Mouse (Mus musculus): ENCODE measurements around the gene Pax5. TPM values are rescaled to one million over a fixed set of nuclear protein-coding genes. Genes with fewer than 3 reads are reported as not detected.

Pax5 gene
- polyA plus RNA-seq, 1 experiment from 2014 or later = 0.03 TPM

DNA sequence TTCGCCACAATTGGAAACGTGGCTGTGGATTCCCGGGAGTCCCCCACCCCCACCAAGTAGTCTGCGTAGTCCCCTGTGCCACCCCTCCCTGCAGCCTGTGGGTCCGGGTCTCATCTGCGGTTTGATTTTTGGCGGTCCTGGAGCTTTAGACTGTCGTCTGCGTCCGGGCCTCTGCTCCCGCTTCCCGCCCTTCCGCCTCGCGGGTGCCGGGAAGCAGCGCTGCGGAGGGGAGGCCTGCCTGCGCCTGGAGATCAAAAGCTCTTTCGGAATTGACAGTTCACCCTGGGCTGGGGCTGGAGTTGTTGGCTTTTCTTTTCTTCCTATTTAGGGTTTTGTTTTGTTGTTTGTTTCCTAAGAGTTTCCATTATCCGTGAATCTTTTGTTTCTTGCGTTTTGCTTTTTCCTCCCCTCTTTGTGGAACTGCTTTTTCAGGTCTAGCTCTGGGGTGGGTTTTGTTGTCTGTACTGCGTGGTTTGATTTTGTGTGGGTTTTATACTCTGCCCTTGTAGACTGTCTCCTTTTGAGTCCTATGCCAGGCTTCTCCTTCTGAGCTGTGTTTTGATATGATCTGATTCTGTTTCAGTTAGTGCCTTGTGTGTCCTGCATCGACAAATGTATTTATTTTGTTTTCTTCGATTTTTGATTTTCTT is 1.9 kb upstream of the Pax5 start:
- Histone ChIP-seq H3K36me3 (ENCODE audit: inconsistent target) (no peaks in the 10 kb centered on the region), H3K4me3 (ENCODE audit: inconsistent target) (no peak overlapping the region), H3K79me2 (ENCODE audit: inconsistent target) (no peaks in the 10 kb centered on the region), H3K27ac (no peak overlapping the region)
- WGBS (ENCODE audit: missing documents) = 7% methylated on average over 25 of the region's 25 CpGs

DNA sequence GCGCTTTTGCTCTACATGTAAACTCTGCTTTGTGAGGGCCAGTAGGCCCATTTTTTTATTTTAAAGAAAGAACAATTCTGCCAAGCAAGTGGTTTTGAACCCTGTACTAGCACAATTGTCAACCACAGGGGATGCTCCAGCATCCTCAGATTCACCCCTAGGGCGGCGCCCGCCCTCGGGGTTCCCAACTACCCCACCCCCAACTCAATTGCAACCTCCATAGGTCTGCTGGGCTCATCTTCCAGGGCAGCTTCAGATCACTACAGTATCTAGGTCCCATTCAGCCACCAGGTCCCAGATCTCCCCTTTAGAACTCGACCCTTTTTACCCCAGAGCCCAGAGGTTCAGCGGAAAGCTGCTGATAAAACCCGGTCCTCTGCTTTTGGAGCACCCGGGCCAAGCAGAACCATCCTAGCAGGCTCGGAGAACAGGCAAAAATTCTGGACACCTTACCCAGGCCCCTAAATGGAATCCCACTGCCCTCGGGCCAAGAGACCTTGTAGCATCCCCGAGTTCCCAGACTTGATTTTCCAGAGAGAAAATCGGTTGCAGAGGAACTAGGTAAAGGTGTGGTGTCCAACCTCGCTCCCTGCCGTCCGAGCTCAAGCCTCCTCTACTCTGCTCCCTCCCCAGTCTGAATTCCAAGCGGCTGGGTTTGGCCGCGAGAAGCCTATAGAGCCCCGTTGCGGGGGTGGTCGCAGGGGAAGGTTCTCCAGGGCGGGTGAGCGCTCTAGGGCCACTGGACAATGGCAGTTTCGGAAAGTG is 1.0 kb upstream of the Pax5 start:
- Histone ChIP-seq H3K36me3 (ENCODE audit: inconsistent target) (no peaks in the 10 kb centered on the region), H3K27ac (no peak overlapping the region), H3K79me2 (ENCODE audit: inconsistent target) (no peaks in the 10 kb centered on the region), H3K4me3 (ENCODE audit: inconsistent target) (no peak overlapping the region)
- WGBS (ENCODE audit: missing documents) = 14% methylated on average over 24 of the region's 25 CpGs

- no peaks in the 10 kb centered on the region for H3K36me3 ChIP-seq (ENCODE audit: inconsistent target)
- no peak overlapping the region for H3K27ac ChIP-seq
- no peak overlapping the region for H3K4me3 ChIP-seq (ENCODE audit: inconsistent target)
- no peaks in the 10 kb centered on the region for H3K79me2 ChIP-seq (ENCODE audit: inconsistent target)
- 7% methylated on average over 30 of the region's 30 CpGs for WGBS (ENCODE audit: missing documents)
These were observed 412 bp upstream of the Pax5 start for GRCm38 (mm10) chr4:44710701-44711097.

DNA sequence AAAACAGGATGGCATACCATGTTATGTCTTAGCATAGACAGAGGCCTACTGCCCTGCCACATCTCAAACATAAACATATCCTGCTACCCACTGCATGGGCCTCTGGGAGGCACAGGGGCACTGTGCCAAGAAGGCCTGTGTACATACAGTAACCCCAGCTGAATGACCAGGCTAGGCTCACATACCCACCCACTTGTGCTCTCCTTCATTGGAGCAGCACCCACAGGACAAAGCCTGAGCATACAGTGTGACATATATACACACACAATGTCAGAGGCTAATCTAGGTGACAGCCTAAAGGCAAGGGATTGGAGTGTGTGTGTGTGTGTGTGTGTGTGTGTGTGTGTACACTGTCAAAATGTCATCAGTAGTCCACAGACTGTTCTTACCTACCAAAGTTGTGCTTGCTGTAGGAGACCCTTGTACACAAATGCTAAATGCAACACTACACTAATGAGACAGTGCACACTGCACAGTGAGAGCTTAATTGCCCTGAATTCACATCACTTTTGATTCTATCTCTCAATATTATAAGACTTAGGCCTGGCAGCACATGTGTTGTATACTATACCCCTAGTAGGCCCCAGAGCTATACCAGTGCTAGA is 1.1 kb downstream of the Pax5 start:
- Histone ChIP-seq H3K4me3 (ENCODE audit: inconsistent target) (no peak overlapping the region), H3K36me3 (ENCODE audit: inconsistent target) (no peaks in the 10 kb centered on the region), H3K79me2 (ENCODE audit: inconsistent target) (no peaks in the 10 kb centered on the region), H3K27ac (no peak overlapping the region)

DNA sequence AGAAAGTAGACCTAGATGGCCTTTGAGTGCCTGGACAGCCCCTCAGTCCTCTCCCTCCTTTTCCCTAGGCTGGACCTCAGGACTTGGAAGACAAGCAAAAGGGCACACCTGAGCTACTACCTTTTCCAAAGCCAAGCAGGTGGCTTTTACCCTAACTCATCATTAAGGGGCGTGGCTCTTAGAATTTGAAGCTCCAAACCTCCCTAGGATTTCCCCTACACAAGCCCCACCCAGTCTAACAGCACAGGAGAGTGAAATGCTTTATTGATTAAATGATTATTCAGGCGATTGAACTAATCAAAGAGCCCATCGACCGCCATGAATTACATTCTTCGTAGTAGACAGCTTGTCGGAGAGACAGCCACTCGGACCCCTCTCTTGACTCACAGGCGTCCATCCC is 2.0 kb downstream of the Pax5 start:
- H3K36me3 ChIP-seq (ENCODE audit: inconsistent target) = no peaks in the 10 kb centered on the region
- H3K79me2 ChIP-seq (ENCODE audit: inconsistent target) = no peaks in the 10 kb centered on the region
- H3K27ac ChIP-seq = no peak overlapping the region
- 71% methylated on average over 8 of the region's 8 CpGs for WGBS (ENCODE audit: missing documents)
- no peak overlapping the region for H3K4me3 ChIP-seq (ENCODE audit: inconsistent target)

DNA sequence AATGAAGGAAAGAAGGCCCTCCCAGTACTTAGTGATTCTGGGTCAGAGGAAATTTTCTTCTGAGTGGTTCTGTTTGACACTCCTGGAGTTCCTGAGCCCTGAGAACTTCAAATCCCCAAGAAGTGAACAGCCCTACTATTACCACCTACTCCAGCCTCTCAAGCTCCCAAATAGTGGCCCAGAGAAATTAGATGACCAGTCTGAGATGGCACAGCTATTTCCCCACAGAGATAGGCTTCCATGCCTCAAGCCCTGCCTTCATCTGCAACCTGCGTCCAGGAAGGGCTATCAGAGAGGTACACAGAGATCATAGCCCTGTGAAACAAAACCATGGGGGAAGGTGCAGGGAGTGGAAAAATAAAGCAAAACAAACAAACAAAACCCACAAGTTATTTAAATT is 3.4 kb downstream of the Pax5 start:
- H3K36me3 ChIP-seq (ENCODE audit: inconsistent target) = no peaks in the 10 kb centered on the region
- 47% methylated on average over 1 of the region's 1 CpGs for WGBS (ENCODE audit: missing documents)
- H3K79me2 ChIP-seq (ENCODE audit: inconsistent target) = no peaks in the 10 kb centered on the region
- H3K27ac ChIP-seq = no peak overlapping the region
- H3K4me3 ChIP-seq (ENCODE audit: inconsistent target) = no peak overlapping the region

DNA sequence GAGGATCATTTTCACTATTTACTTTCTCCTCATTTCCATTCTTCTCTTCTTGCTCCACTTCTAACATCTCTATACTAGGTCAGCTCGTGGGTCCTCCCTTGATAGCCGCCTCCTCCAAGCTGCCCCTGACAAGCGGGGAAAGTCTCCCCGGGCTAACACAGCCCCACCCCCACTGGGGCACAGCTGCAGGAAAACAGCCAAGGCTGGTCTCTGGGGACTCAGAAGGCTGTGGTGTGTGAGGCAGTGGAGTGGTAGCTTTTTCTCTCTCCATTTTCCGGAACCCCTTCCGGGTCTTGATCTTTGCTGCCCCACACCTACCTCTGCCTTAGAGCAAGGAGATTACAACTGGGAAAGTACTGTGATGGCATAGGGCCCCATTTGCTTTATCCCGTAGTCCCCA is 4.3 kb downstream of the Pax5 start:
- H3K27ac ChIP-seq = no peak overlapping the region
- no peaks in the 10 kb centered on the region for H3K79me2 ChIP-seq (ENCODE audit: inconsistent target)
- WGBS (ENCODE audit: missing documents) = 8% methylated on average over 7 of the region's 7 CpGs
- H3K36me3 ChIP-seq (ENCODE audit: inconsistent target) = no peaks in the 10 kb centered on the region
- H3K4me3 ChIP-seq (ENCODE audit: inconsistent target) = no peak overlapping the region

- Histone ChIP-seq H3K4me3 (ENCODE audit: inconsistent target) (no peak overlapping the region), H3K79me2 (ENCODE audit: inconsistent target) (no peaks in the 10 kb centered on the region), H3K27ac (no peak overlapping the region), H3K36me3 (ENCODE audit: inconsistent target) (no peaks in the 10 kb centered on the region)
- 11% methylated on average over 3 of the region's 3 CpGs for WGBS (ENCODE audit: missing documents)
These were observed 5.1 kb downstream of the Pax5 start for GRCm38 (mm10) chr4:44705151-44705550.

DNA sequence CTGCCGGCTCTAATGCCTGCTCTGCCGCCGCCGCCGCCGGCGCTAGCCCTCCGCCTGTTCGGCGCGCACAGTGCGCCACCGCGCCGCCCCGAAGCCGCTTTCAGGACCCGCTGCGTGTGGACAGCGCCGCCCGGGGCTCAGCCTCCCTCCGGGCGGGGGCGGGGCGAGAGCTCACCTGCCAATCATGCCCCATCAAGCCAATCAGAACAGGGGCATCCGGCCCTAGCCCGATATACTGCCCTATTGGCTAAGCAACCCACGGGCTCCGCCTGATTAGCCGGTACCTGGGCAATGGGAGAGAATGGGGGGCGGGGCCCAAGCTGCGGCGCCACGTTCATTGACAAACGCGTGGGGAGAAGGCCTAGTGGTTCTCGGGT is 5.9 kb downstream of the Pax5 start:
- Histone ChIP-seq H3K27ac (no peak overlapping the region), H3K79me2 (ENCODE audit: inconsistent target) (no peaks in the 10 kb centered on the region), H3K4me3 (ENCODE audit: inconsistent target) (no peak overlapping the region), H3K36me3 (ENCODE audit: inconsistent target) (no peaks in the 10 kb centered on the region)
- WGBS (ENCODE audit: missing documents) = 2% methylated on average over 34 of the region's 38 CpGs

DNA sequence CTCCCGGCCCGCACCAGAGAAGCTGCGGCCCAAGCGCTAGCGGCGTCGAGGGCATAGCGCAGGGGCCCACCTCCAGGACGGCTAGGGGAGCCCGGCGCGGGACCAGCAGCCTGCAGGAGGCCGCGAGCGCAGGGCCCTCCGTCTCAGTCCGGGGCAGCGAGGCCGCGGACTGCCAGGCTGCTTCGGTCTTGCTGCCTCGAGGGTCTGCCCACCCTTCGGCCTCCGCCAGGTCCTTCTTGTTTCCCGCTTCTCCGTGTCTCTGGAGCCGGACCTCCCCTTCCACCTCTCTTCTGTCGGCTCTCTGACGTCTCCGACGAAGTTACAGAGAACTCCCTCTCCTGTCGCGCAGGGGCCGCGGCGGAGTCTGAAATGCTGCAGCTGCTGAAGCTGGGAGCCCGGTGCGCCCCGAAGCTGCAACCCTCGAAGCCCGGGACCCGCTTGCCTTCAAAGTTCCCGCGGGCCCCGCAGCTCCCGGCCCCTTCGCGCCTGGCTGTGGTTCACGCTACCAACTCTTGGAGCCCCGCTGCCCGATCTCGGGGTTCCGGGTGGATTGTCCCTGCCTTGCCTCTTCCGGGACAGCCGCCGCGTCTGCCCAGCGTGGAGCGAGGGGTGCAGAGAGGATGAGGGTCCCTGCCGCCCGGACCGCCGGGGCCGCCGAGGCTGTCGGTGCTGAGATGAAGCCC is 6.5 kb downstream of the Pax5 start:
- H3K79me2 ChIP-seq (ENCODE audit: inconsistent target) = no peaks in the 10 kb centered on the region
- WGBS (ENCODE audit: missing documents) = 4% methylated on average over 66 of the region's 66 CpGs
- no peak overlapping the region for H3K4me3 ChIP-seq (ENCODE audit: inconsistent target)
- H3K27ac ChIP-seq = no peak overlapping the region
- no peaks in the 10 kb centered on the region for H3K36me3 ChIP-seq (ENCODE audit: inconsistent target)

GRCm38 (mm10) chr4:44702891-44703685 is 7.2 kb downstream of the Pax5 start:
- H3K36me3 ChIP-seq (ENCODE audit: inconsistent target) = no peaks in the 10 kb centered on the region
- no peak overlapping the region for H3K4me3 ChIP-seq (ENCODE audit: inconsistent target)
- no peak overlapping the region for H3K27ac ChIP-seq
- no peaks in the 10 kb centered on the region for H3K79me2 ChIP-seq (ENCODE audit: inconsistent target)
- WGBS (ENCODE audit: missing documents) = 6% methylated on average over 53 of the region's 58 CpGs

DNA sequence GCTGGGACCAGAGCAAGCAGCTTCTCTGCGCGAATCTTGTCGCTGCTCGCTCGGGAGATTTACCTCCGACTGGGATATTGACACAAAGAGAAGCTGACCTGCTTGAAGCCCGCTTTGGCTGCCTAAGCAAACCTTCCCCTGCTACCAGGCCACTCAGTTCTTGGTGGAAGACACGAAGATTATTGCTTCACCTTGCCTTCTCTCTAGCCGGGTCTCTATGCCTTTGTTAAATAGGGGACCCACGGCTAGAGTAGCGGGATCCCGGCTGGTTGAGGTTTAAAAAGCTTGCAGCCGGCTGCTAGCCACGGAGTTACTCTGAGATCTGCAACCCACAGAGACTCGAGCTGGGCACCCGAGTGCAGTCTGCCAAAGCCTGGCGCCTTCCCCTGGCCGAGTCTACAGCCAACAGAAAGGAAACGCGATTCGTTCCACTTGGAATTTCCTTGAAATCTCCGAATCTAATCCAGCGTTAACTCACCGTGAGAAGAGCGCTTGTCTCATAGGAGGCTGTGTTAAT is 8.2 kb downstream of the Pax5 start:
- 5% methylated on average over 24 of the region's 25 CpGs for WGBS (ENCODE audit: missing documents)
- Histone ChIP-seq H3K79me2 (ENCODE audit: inconsistent target) (no peaks in the 10 kb centered on the region), H3K27ac (no peak overlapping the region), H3K4me3 (ENCODE audit: inconsistent target) (no peak overlapping the region), H3K36me3 (ENCODE audit: inconsistent target) (no peaks in the 10 kb centered on the region)

DNA sequence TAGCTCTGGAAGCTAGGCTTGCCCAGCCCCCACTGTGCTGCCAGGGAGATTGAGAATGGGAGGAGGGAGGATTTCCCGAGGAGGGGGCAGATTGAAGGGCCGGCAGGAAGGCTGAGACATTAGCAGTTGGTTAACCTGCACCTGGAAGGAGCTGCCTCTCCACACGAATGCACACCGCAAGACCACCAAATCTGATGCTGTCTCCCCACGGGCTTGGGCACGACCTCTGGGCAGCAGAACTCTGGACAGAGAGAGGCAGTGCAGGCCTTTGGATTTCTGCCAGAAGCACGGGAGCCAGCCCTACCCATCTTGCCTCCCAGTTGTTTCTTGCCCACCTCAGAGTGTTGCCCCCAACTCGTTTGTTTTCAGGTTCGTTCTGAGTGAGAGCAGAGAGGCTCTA is 8.8 kb downstream of the Pax5 start:
- Histone ChIP-seq H3K27ac (no peak overlapping the region), H3K36me3 (ENCODE audit: inconsistent target) (no peaks in the 10 kb centered on the region), H3K4me3 (ENCODE audit: inconsistent target) (no peak overlapping the region), H3K79me2 (ENCODE audit: inconsistent target) (no peaks in the 10 kb centered on the region)
- WGBS (ENCODE audit: missing documents) = 3% methylated on average over 9 of the region's 9 CpGs

GRCm38 (mm10) chr4:44696676-44697075 is 13.6 kb downstream of the Pax5 start:
- H3K36me3 ChIP-seq (ENCODE audit: inconsistent target) = no peaks in the 10 kb centered on the region
- no peaks in the 10 kb centered on the region for H3K79me2 ChIP-seq (ENCODE audit: inconsistent target)
- H3K27ac ChIP-seq = no peak overlapping the region
- no peak overlapping the region for H3K4me3 ChIP-seq (ENCODE audit: inconsistent target)
